Mouse (Mus musculus) brown adipose tissue, adult 24 weeks (tissue): Measurements from ENCODE around the gene Wdr86. TPM values are rescaled to one million over a fixed set of nuclear protein-coding genes. Genes with fewer than 3 reads are reported as not detected.

Experiments used
- H3K27ac ChIP-seq: fragments of 200-500 bp; replicated peaks from 2 replicates; pipeline ENCODE4 v1.5.1; 2012; ENCODE audit warnings: low read depth, mild to moderate bottlenecking, low read length
- H3K4me1 ChIP-seq: fragments of 200-500 bp; 2 replicates; pipeline ENCODE4 v1.6.1; 2012; ENCODE audit warnings: low read length, mixed read lengths; ENCODE audit not compliant: control insufficient read depth, insufficient read depth, insufficient read length
- H3K4me3 ChIP-seq: fragments of 200-500 bp; 2 replicates; pipeline ENCODE4 v1.5.1; 2012; ENCODE audit warnings: low read depth, mild to moderate bottlenecking, low read length, moderate library complexity; ENCODE audit not compliant: insufficient read depth
- polyA plus RNA-seq: library from polyadenylated mRNA; stranded (reverse); fragments of >200 nt; gene quantifications from 2 replicates; pipeline ENCODE4 v1.2.4, GENCODE M21; 2012; ENCODE audit not compliant: missing spikeins, insufficient read depth, insufficient read length

Gene Wdr86
- polyA plus RNA-seq, 1 experiment, result 0.59 TPM

DNA sequence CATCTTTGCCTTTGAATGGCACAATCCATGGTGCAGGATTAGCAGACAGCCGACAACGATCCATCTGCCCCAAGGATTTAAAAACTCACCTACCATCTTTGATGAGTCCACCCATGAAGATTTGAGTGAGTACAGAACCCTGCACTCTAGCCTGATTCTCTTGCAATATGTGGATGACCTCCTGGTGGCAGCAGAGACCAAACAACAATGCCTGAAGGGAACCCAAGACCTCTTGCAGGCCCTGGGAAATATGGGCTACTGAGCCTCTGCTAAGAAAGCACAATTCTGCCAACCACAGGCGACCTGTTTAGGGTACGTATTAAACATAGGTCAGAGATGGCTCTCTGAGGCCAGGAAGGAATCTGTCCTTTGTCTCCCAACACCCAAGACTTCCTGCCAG lies 56.3 kb downstream of the Wdr86 start:
- Histone ChIP-seq H3K27ac (no peak overlapping the region), H3K4me3 (no peak overlapping the region), H3K4me1 (no peaks in the 10 kb centered on the region)

Other genes with a start within 250 kb of the Wdr86 start
- gene Gbx1, start 203.5 kb downstream of the Wdr86 start, polyA plus RNA-seq, result not detected in 2 replicates
- 0.59 and 0.67 TPM in 2 replicates for gene Asb10, start 189.7 kb downstream of the Wdr86 start, polyA plus RNA-seq
- not detected in 2 replicates for gene 4931409K22Rik, start 173.9 kb downstream of the Wdr86 start, polyA plus RNA-seq
- 27.8 and 32.1 TPM in 2 replicates for gene Abcf2, start 153.3 kb downstream of the Wdr86 start, polyA plus RNA-seq
- gene Chpf2, start 144.0 kb downstream of the Wdr86 start, polyA plus RNA-seq, result 5.8 and 10.2 TPM in 2 replicates
- gene Smarcd3, start 106.3 kb downstream of the Wdr86 start, polyA plus RNA-seq, result 15.3 and 16.7 TPM in 2 replicates
- gene Nub1, start 45.2 kb downstream of the Wdr86 start, polyA plus RNA-seq, result 20.3 and 26.1 TPM in 2 replicates
- not detected in 2 replicates for gene Crygn, start 27.3 kb upstream of the Wdr86 start, polyA plus RNA-seq
- 86.6 and 143 TPM in 2 replicates for gene Rheb, start 111.9 kb upstream of the Wdr86 start, polyA plus RNA-seq